Comparison of ENCODE assay signal across 18 mouse cellular contexts in the genomic region with DNA sequence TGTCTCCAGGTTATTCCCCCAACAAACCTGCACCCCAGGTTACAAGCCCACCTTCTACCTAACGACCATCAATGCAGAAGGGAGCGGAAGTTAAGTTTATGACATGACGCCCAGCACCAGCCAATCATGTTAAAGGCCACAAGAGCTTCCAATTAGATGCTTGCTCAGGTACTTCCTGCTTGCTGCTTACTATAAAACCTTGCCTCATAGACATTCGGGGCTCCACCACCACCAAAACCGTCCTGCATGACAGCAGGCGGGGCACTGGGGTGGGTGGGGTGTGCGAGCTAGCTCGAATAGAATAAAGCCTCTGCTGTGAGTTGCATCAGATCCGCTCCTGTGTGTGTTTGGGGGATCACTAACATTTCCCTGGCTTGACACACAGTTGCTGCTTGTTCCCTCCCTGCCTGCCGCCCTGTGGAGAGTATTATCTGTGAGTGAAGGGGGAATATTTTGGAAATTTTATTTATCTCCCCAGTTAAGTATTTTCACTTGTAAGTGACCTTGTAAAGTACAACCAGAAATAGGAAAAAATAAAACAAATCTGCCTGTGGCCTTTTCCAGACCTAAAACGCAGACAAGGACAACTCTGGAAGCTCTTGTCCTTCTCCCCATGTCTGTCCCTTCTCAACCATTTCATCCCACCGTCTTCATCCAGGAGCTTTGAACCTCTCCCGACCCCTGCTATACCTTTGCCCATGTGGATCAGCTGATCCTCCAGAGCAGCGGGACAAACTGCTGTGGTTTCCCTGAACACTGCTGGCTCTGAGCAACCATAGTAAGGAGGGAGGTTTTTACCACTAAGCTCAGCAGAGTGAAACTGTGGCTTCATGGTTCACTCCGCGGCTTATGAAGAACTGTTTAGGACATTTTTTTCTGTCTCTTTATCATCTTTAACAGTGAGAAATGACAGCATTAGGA. TPM values are rescaled to one million over a fixed set of nuclear protein-coding genes. Genes with fewer than 3 reads are reported as not detected.
DNase-seq lines count a peak whose midpoint lies in the region; ATAC-seq lines count a peak whose summit lies in the region.
"Had no signal": no experiment of that assay in that cellular context is flagged by ENCODE, and none has a peak within 500 bp of the region (broad histone marks: within the 10 kb centered on the region; RNA-seq: fewer than 3 reads in every experiment).

No protein-coding gene starts in this region.

- peaks cover 6% of the 10 kb centered on the region for H3K9me3 ChIP-seq in heart, embryonic 16.5 days (replicated peaks; ENCODE audit: control insufficient read depth, low read length)
- no peaks in the 10 kb centered on the region for H3K9me3 ChIP-seq in midbrain, embryonic 14.5 days (ENCODE audit: control insufficient read depth, low read length)
- H3K9me3 ChIP-seq: limb, embryonic 15.5 days; neural tube, embryonic 15.5 days had no signal

- DNase-seq in adrenal gland, postnatal 14 days: peak; percentile 22
- DNase-seq in adrenal gland, adult 18-20 months (ENCODE audit: low spot score in 2 of 2): no peak
- DNase-seq in ovary, postnatal 36 days (ENCODE audit: low spot score): peak; percentile 49
- no peak for DNase-seq in ovary, postnatal 10 days (ENCODE audit: low spot score)
- no peak for DNase-seq in spleen, postnatal 10 days (ENCODE audit: low spot score in 2 of 2)
- no peak for DNase-seq in midbrain, embryonic 14.5 days
- DNase-seq: B cell, adult 2 months; cerebellum, adult 2 months; forebrain, postnatal 0 days; kidney, adult 9 months; lung, adult 18-20 months; right cerebral cortex, adult 18-20 months; thymus, postnatal 36 days had no signal

- no peak overlapping the region for H3K4me2 ChIP-seq in heart, embryonic 16.5 days (ENCODE audit: low read depth, low read length)
- no peak overlapping the region for H3K4me2 ChIP-seq in midbrain, embryonic 14.5 days (ENCODE audit: low read length)
- H3K4me2 ChIP-seq: hindbrain, embryonic 13.5 days; limb, embryonic 15.5 days; midbrain, embryonic 11.5 days; neural tube, embryonic 15.5 days had no signal

- H3K27me3 ChIP-seq in heart, embryonic 16.5 days (ENCODE audit: control insufficient read depth, insufficient read depth, low read length): no peaks in the 10 kb centered on the region
- H3K27me3 ChIP-seq in midbrain, embryonic 14.5 days (ENCODE audit: control insufficient read depth, insufficient read depth, low read length): no peaks in the 10 kb centered on the region
- H3K27me3 ChIP-seq: hindbrain, embryonic 13.5 days; limb, embryonic 15.5 days; neural tube, embryonic 15.5 days had no signal

- peak overlapping the region; percentile 56 for H3K9ac ChIP-seq in heart, embryonic 16.5 days (ENCODE audit: low read length)
- no peak overlapping the region for H3K9ac ChIP-seq in midbrain, embryonic 14.5 days (replicated peaks; ENCODE audit: low read length)
- H3K9ac ChIP-seq: forebrain, postnatal 0 days; hindbrain, embryonic 13.5 days; limb, embryonic 15.5 days; neural tube, embryonic 15.5 days had no signal

- ATAC-seq in heart, embryonic 16.5 days (replicated peaks; ENCODE audit: extremely low read depth, insufficient read depth, low FRiP score): no peak
- no peak for ATAC-seq in midbrain, embryonic 14.5 days (ENCODE audit: low FRiP score, low TSS enrichment)
- ATAC-seq: forebrain, postnatal 0 days had no signal

- WGBS in heart, embryonic 16.5 days: 62% methylated on average over 16 of the region's 16 CpGs
- 67% methylated on average over 16 of the region's 16 CpGs for WGBS in midbrain, embryonic 14.5 days

- H3K4me3 ChIP-seq in heart, embryonic 16.5 days (ENCODE audit: low read length): no peak overlapping the region
- no peak overlapping the region for H3K4me3 ChIP-seq in midbrain, embryonic 14.5 days (replicated peaks; ENCODE audit: low read depth, low read length)
- H3K4me3 ChIP-seq: hindbrain, embryonic 13.5 days; limb, embryonic 15.5 days; neural tube, embryonic 15.5 days had no signal

- peak overlapping the region; percentile 89 for H3K27ac ChIP-seq in heart, embryonic 16.5 days (ENCODE audit: low read length)
- H3K27ac ChIP-seq in midbrain, embryonic 14.5 days (replicated peaks; ENCODE audit: low read depth, low read length): no peak overlapping the region
- H3K27ac ChIP-seq: hindbrain, embryonic 13.5 days; limb, embryonic 15.5 days; neural tube, embryonic 15.5 days had no signal

- H3K36me3 ChIP-seq in heart, embryonic 16.5 days (ENCODE audit: control insufficient read depth, insufficient read depth): no peaks in the 10 kb centered on the region
- no peaks in the 10 kb centered on the region for H3K36me3 ChIP-seq in midbrain, embryonic 14.5 days (ENCODE audit: control insufficient read depth, insufficient read depth, low read length)
- H3K36me3 ChIP-seq: hindbrain, embryonic 13.5 days; limb, embryonic 15.5 days; neural tube, embryonic 15.5 days had no signal

- peaks cover 26% of the 10 kb centered on the region for H3K4me1 ChIP-seq in heart, embryonic 16.5 days (ENCODE audit: control insufficient read depth, insufficient read depth, low read length)
- H3K4me1 ChIP-seq in midbrain, embryonic 14.5 days (ENCODE audit: control insufficient read depth, insufficient read depth, low read length): peaks cover 8% of the 10 kb centered on the region; the same call in 1 of the 2 replicates
- H3K4me1 ChIP-seq: neural tube, embryonic 15.5 days had no signal

RNA-seq across cellular contexts. Expression of gene Fam126a, which starts 21.5 kb away (rescaled TPM):
- 67.7 and 74.0 TPM in 2 replicates for total RNA-seq in adrenal gland, postnatal 14 days (2021)
- 100 to 1,000 TPM in 1 of 2 experiments, 10 to 100 TPM in 1; 51.9 to 156 TPM for total RNA-seq in adrenal gland, adult 18-20 months (2021)
- 34.1 and 35.0 TPM in 2 replicates for polyA plus RNA-seq in heart, embryonic 16.5 days (2015; fragmentation: Nextera tagmentation; extraction: Ambion mirVana)
- 23.9 and 49.0 TPM in 2 replicates for polyA plus RNA-seq in midbrain, embryonic 14.5 days (2014; fragmentation: Nextera tagmentation; extraction: Ambion mirVana)

RNA-seq across cellular contexts. Expression of gene Klhl7, which starts 48.4 kb away (rescaled TPM):
- 30.1 and 31.6 TPM in 2 replicates for total RNA-seq in adrenal gland, postnatal 14 days (2021)
- total RNA-seq in adrenal gland, adult 18-20 months (2021): 10 to 100 TPM; 32.2 to 36.7 TPM
- 43.8 and 49.2 TPM in 2 replicates for polyA plus RNA-seq in heart, embryonic 16.5 days (2015; fragmentation: Nextera tagmentation; extraction: Ambion mirVana)
- 177 and 194 TPM in 2 replicates for polyA plus RNA-seq in midbrain, embryonic 14.5 days (2014; fragmentation: Nextera tagmentation; extraction: Ambion mirVana)

Comparison
In these comparisons a context has a peak if more than half of its experiments do, and no peak if none do; other contexts are left out.
1. DNase-seq: peak in adrenal gland, postnatal 14 days (single experiment) and ovary, postnatal 36 days (single experiment); none in adrenal gland, adult 18-20 months (0 of 2), ovary, postnatal 10 days (single experiment), spleen, postnatal 10 days (0 of 2) and midbrain, embryonic 14.5 days (single experiment).